Mouse (Mus musculus) kidney, adult 2 months (tissue): ENCODE measurements around the gene Smarca5. TPM values are rescaled to one million over a fixed set of nuclear protein-coding genes. Genes with fewer than 3 reads are reported as not detected.
"Not testable (repeated sequence)": the region's sequence is repeated elsewhere in the genome, so short reads cannot be mapped to it uniquely, and the experiment has no call there.

ENCODE experiments used
- DNase-seq: peaks from one replicate; pipeline ENCODE4 v3.0.0; 2021
- H3K27ac ChIP-seq: fragments of 200-500 bp; 2 replicates; pipeline ENCODE4 v1.5.1; 2012; ENCODE audit warnings: low read depth, low read length, control low read depth, inconsistent platforms; ENCODE audit not compliant: insufficient read depth
- H3K27me3 ChIP-seq: fragments of 200-500 bp; replicated peaks from 2 replicates; pipeline ENCODE4 v1.6.1; 2012; ENCODE audit warnings: mild to moderate bottlenecking, moderate library complexity, low read length, inconsistent platforms; ENCODE audit not compliant: control insufficient read depth, insufficient read depth
- H3K36me3 ChIP-seq: fragments of 200-500 bp; 2 replicates; pipeline ENCODE4 v1.6.1; 2012; ENCODE audit warnings: mild to moderate bottlenecking, moderate library complexity, low read length, inconsistent platforms; ENCODE audit not compliant: control insufficient read depth, insufficient read depth
- H3K4me1 ChIP-seq: fragments of 200-500 bp; 2 replicates; pipeline ENCODE4 v1.6.1; 2011; ENCODE audit warnings: low read length; ENCODE audit not compliant: control insufficient read depth, insufficient read depth
- H3K4me3 ChIP-seq: fragments of 200-500 bp; 2 replicates; pipeline ENCODE4 v1.5.1; 2011; ENCODE audit warnings: mild to moderate bottlenecking, low read depth, low read length, control low read depth; ENCODE audit not compliant: insufficient read depth
- CTCF ChIP-seq: fragments of 200-500 bp; conservative IDR thresholded peaks from 2 replicates; pipeline ENCODE4 v1.5.1; 2011; ENCODE audit warnings: low read depth, mild to moderate bottlenecking, control low read depth, low read length, moderate library complexity, mixed read lengths; ENCODE audit not compliant: insufficient read depth, insufficient read length
- POLR2A ChIP-seq: fragments of 200-500 bp; IDR thresholded peaks from one replicate; pipeline ENCODE4 v1.6.1; 2011; ENCODE audit warnings: low read depth, low read length, control low read depth
- WGBS: fragments of 180-500 bp; shearing (Covaris S2); methylation state at CpG from one replicate; pipeline ENCODE4 v1.1.7; 2018; 5-methylcytosine and 5-hydroxymethylcytosine counted together
- polyA plus RNA-seq: library from polyadenylated mRNA; depleted of rRNA; stranded (reverse); fragments of >200 nt; gene quantifications from 2 replicates; pipeline ENCODE4 v1.2.3, GENCODE M21; 2012; rRNA removed

Smarca5 gene
- polyA plus RNA-seq = 3.9 and 4.5 TPM in 2 replicates

DNA sequence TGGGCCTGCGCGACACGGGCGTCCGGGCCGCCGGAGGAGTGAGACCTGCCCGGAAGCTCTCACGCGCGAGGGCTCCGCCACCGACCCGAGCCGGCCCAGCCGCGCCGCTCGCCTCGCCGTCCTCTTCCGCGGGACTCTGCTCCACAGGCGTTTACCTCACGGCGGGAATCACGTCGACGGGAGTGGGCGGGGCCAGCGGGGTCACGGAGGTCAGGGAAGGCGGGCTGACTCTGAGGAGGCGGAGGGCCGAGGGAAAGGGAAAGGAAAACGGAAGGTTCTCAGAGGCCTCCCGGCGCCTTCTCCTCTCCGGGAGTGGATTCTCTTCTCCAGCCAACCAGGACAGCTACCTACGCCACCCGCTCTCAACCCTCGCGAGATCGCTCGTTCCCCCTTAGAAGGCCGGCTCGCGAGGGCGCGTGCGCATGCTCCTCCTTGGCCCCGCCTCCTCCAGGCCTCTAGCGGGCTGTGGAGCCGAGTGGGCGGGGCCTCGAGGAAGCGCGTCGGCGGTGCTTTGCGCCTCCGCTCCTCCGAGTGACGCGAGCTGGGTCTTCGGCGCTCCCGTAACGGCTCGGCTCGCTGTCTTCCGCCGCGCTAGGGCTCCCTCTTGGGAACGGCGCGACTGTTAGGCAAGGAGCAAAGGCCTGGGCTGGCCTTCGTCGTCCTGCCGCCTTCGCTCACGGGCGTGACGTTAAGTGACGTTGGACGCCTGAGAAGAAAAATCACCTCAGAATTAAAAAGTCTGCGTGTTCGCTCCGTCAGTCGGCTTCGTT is at the start of gene Smarca5:
TSS of gene Smarca5 (minus strand) at position 343 of the 770 bp plus-strand sequence.
- not testable (repeated sequence) for H3K4me1 ChIP-seq, H3K27me3 ChIP-seq, H3K36me3 ChIP-seq
- Histone ChIP-seq H3K4me3 (peak within 1 kb of the TSS; percentile 85), H3K27ac (peak within 1 kb of the TSS; percentile 96)
- TF ChIP-seq POLR2A = peak; percentile 75
- 1% methylated on average over 90 of the region's 91 CpGs for WGBS
- peak; percentile 97 for DNase-seq

DNA sequence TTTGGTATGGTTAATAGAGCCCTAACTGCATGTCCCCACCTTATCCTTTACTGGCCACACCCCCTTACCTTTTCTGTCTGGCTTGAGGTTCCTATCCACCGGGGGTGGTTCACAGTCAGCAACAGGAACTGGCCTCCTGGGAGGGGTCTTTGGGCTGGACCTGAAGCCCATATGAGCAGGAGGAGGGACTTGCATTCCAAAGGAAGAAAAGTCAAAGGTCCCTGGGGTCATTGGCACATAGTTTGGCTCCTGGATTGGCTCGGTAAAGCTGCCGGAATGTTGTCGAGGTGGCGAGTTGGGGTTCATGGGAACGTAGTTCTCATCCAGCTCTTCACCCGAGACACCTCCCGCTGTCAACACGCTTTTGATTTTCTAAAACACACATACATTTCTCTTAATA is 45.3 kb upstream of the Smarca5 start:
- 0 out of 2 replicates have a peak, but pooled peaks cover 2% of the 10 kb centered on the region for H3K4me1 ChIP-seq
- H3K27ac ChIP-seq = no peak overlapping the region
- DNase-seq = peak; percentile 42
- H3K36me3 ChIP-seq = peaks cover 14% of the 10 kb centered on the region
- 77% methylated on average over 9 of the region's 9 CpGs for WGBS
- no peaks in the 10 kb centered on the region for H3K27me3 ChIP-seq
- TF ChIP-seq POLR2A (no peak), CTCF (no peak)
- H3K4me3 ChIP-seq = no peak overlapping the region

GRCm38 (mm10) chr8:80783271-80783670 is 44.0 kb upstream of the Smarca5 start:
- Histone ChIP-seq H3K36me3 (peaks cover 9% of the 10 kb centered on the region), H3K27ac (no peak overlapping the region), H3K4me3 (no peak overlapping the region), H3K4me1 (0 out of 2 replicates have a peak, but pooled peaks cover 2% of the 10 kb centered on the region), H3K27me3 (no peaks in the 10 kb centered on the region)
- WGBS = 71% methylated on average over 4 of the region's 4 CpGs
- DNase-seq = peak; percentile 52
- TF ChIP-seq CTCF (no peak), POLR2A (no peak)

- no peak for DNase-seq
- TF ChIP-seq POLR2A (no peak), CTCF (no peak)
- H3K4me3 ChIP-seq = no peak overlapping the region
- WGBS = 37% methylated on average over 10 of the region's 10 CpGs
- peaks cover 5% of the 10 kb centered on the region for H3K36me3 ChIP-seq
- H3K27me3 ChIP-seq = no peaks in the 10 kb centered on the region
- H3K4me1 ChIP-seq = 0 out of 2 replicates have a peak, but pooled peaks cover 2% of the 10 kb centered on the region
- no peak overlapping the region for H3K27ac ChIP-seq
Measured at GRCm38 (mm10) chr8:80781338-80781737, 42.0 kb upstream of the Smarca5 start.

DNA sequence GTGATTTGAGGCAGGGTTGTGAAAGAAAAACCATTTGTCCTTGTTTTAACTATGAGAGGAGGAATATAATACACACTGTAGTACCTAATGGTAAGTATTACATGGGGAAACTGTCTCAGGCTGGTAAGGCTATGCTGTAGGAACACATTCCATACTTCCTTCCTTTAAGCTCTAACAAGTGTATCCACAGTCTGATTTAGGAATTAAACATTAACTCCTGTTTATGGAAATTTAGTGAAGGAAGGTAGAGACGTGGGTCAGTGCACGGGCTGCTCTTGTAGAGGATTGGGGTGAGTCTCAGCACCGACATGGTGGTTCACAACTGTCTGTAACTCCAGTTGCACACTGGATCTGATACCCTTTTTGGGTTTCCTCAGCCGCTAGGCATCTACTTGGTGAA is 41.0 kb upstream of the Smarca5 start:
- TF ChIP-seq POLR2A (no peak), CTCF (no peak)
- Histone ChIP-seq H3K27ac (no peak overlapping the region), H3K36me3 (peaks cover 5% of the 10 kb centered on the region), H3K4me3 (no peak overlapping the region), H3K4me1 (0 out of 2 replicates have a peak, but pooled peaks cover 2% of the 10 kb centered on the region), H3K27me3 (no peaks in the 10 kb centered on the region)
- DNase-seq = no peak
- WGBS = 53% methylated on average over 4 of the region's 4 CpGs

GRCm38 (mm10) chr8:80776436-80776835 is 37.1 kb upstream of the Smarca5 start:
- WGBS = 50% methylated on average over 8 of the region's 8 CpGs
- Histone ChIP-seq H3K36me3 (no peaks in the 10 kb centered on the region; the same call in 1 of the 2 replicates), H3K27ac (no peak overlapping the region), H3K4me3 (no peak overlapping the region), H3K27me3 (no peaks in the 10 kb centered on the region), H3K4me1 (peaks cover 4% of the 10 kb centered on the region; the same call in 1 of the 2 replicates)
- TF ChIP-seq CTCF = no peak
- no peak for TF ChIP-seq POLR2A
- peak; percentile 47 for DNase-seq

GRCm38 (mm10) chr8:80772732-80773460 is 33.6 kb upstream of the Smarca5 start:
- Histone ChIP-seq H3K27ac (peak overlapping the region; percentile 57; the same call in 1 of the 2 replicates), H3K27me3 (no peaks in the 10 kb centered on the region)

More at GRCm38 (mm10) chr8:80772732-80773460, 33.6 kb upstream of the Smarca5 start:
- peak; percentile 70 for DNase-seq
- peaks cover 2% of the 10 kb centered on the region; the same call in 1 of the 2 replicates for H3K4me1 ChIP-seq
- H3K36me3 ChIP-seq = no peaks in the 10 kb centered on the region; the same call in 1 of the 2 replicates
- no peak for TF ChIP-seq POLR2A
- TF ChIP-seq CTCF = 0 out of 2 replicates have a peak, but pooled peaks have one; percentile 27
- 65% methylated on average over 4 of the region's 4 CpGs for WGBS
- no peak overlapping the region for H3K4me3 ChIP-seq
